Mouse (Mus musculus) gastrocnemius, adult 8-10 months (tissue): ENCODE measurements around the gene Zfp846. TPM values are rescaled to one million over a fixed set of nuclear protein-coding genes. Genes with fewer than 3 reads are reported as not detected.
"Not testable (repeated sequence)": the region's sequence is repeated elsewhere in the genome, so short reads cannot be mapped to it uniquely, and the experiment has no call there.

Experiments used
- DNase-seq, 2 experiments: peaks; one replicate each; pipeline ENCODE4 v3.0.0; 2022; ENCODE audit warnings: low spot score in 2 of 2
- total RNA-seq, 4 experiments: library from RNA; stranded (reverse); gene quantifications; 2 replicates each; pipeline ENCODE4 v1.2.4; 2022

Zfp846 gene
- total RNA-seq, result 1 to 10 TPM; 2.0 to 4.2 (median 2.5) TPM

DNA sequence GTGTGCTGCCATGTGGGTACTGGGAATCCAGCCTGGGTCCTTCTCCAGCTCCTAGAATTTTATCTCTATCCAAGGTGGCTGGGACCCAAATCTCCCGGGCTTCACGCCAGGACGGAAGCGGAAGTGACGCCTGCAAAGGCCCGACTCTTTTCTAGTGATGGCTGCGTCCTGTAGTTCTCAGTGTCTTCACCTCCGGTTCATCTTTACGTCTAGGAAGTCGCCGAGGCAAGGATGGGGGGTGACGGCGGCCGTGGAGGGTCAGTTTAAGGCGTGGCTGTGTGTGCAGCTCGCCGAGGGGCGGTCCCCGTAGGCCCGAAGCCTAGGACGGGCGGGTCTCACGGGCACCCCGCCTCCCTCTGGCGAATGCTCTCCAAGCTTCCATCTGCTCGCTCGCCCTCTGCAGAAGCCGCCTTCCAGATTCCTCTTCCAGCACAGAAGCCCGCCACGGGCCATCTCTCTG, at the start of gene Zfp846:
Gene Zfp846, plus strand, starts transcription at position 117 of the 460 bp plus-strand sequence.
- peak; percentile 97 to 98 for DNase-seq

DNA sequence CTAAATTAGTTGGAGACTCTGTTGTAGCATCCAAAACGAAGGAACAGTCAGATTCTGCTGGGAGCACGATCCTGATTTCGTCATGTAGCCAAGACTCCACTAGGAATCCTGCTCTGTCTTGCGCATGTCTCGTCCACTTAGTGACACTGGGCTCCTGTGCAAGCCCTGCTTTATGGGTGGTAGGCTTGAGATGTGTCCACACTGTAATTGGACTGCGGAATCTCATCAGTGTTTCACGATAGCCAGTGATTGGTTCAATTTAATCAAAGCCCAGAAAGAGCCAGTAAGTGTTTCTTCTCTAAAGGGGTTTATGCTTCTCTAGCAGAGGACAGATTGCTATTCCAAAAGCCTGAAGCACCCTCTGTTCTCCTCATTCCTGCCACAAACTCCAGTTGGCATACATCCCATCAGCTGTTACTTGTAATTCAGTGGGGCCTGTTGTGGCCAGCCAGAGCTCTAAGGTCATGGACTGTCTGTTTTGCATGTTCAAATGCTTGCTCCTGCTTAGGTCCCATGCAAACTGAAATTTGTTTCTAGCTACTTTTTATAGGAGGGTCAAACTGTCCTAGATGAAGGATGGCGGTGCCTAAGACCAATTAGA, 46.7 kb upstream of the Zfp846 start:
- DNase-seq, result no peak

DNA sequence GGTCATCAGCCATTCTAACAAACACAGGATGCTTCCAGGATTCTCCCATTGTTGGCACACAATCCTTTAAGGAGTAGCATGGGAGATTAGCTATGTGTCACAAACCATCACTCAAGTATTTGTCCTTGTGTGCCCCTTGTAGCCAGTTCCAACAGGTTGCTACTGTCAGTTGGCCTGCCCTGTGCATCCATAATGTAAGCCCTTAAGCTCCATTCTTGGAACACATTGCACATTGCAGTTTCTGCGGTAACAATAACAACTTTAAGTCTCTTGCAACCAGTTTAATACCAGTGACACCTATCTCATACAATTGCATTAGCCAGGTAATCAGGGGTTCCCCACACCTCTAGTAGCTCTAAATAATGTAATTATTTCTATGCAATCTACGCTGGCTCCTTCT, 44.5 kb upstream of the Zfp846 start:
- no peak for DNase-seq

DNA sequence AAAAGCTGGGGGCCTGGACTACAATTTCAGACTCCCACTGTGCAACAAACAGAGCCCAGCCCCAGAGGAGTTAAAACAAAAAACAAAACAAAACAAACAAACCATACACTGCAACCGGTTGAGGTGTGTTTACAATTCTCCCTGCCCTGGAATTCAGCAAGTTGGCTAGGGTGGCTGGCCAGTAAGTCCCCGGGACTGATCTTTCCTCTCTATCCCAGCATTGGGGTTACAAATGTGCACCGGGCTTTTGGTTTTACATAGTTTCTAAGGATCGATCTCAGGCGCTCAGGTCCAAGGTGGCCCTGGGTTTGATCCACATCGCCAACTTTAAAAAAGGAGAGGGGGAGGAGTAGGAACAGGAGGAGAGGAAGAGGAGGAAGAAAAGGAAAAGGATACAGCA, 37.6 kb upstream of the Zfp846 start:
- no peak for DNase-seq

DNA sequence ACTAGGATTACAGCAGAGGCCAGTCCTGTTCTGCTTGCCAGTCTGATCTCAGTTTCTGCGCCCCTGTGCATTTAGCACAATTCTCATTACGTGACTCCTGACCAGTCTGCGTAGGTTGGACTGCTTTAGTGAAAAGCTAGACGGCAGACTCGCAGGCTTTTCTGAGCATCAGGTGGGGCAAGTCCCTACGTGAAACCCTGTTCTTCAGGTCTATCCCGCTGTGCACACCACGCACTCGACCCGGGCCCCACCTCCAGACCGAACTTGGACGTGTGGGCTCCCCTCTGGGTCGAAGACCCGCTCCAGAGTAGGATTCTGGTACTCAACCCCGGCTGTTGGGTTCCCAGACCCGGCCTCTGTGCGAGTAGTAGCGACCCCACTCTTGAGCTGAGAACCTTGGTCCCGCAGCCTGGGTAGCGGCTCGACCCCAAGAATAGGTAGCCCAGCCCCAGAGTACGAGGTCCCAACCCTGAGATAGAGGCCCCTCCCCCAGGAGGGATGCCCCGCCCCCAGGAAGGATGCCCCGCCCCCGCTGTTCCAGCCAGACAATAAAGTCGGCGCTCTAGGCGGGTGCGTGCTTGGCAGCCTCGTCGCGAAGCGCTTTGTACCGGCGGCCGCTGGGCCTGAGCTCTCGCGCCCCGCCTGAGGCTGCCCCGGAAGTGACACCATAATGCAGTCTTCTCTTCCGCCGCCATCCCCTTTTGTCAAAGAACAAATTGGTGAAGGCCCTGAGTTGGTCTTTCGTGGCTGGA, 36.8 kb upstream of the Zfp846 start:
- peak; percentile 62 to 77 for DNase-seq

- DNase-seq, result no peak
These were observed 35.9 kb upstream of the Zfp846 start for GRCm38 (mm10) chr9:20545151-20545550.

GRCm38 (mm10) chr9:20551781-20552275, 29.3 kb upstream of the Zfp846 start:
- DNase-seq, result no peak

DNA sequence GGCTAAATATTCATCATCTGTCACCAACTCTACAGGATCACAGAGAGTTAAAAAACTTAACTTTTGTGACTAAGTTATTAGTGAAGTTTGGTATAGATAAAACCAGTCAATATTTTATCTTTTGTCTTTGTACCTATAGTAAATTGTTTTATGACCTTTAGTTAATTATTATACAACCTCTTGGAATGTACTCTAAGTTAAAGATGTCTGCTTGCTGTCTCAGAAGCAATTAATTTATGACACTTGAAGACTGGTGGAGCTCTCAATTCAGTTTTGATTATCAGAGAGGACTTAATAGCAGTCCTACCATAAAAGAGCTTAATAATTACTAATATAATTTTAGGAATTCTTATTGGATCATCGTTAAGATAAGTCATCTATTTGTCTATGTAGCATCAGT, 28.4 kb upstream of the Zfp846 start:
- no peak for DNase-seq

DNA sequence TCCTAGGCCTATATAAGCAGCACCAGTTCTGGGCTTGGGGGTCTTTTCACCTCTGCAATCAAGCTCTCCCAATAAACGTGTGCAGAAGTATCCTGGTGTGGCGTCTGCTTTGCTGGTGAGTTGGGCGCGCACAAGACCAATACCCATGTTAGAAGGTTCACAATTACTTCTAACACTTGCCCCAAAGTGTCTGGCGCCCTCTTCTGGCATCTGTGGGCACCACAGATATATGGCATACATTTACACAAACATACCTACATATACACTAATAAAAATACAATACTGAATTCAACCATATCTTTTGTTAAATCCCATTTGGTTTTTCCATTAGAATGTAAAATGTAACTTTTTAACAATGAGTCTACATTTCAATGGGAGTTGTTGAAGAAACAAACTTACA, 18.9 kb upstream of the Zfp846 start:
- DNase-seq, result no peak

- not testable (repeated sequence) for DNase-seq
These were observed 15.6 kb upstream of the Zfp846 start for GRCm38 (mm10) chr9:20565326-20566030.

DNA sequence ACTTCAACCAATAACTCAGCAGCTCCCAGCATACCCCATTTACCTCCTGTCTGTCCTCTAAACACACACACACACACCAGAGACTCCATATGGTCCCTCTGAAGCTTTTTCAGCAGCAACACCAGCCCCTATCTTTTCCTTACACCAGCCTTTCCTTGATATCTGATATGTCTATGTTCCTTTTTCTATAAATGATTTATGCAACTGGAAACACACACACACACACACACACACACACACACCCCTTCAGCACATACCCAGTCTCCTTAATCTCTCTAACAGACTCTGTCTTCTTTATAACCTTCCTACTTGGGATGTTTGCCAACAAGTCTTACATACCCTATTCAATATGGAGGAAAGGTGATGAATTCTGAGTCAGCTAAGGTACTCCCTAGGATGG, 10.0 kb upstream of the Zfp846 start:
- DNase-seq, result no peak

DNA sequence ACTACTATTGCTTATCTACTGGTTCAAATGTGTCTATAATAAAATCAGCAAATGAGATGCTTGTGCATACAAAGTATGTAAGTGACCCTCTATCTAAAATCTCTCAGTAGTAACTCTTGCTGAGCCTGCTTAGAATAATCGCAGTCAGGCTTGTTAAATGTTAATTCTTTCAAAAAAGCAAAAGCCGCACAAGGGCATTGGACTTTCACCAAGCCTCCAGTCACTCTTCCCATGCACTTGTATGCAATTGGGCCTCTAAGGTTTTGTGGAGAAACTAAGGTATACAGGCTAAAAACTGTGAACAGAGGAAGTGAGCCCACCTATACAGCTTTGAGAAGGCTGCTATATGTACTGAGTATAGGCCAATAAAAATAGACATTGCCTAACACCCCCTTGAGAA, 4.5 kb upstream of the Zfp846 start:
- no peak for DNase-seq

- DNase-seq, result no peak
These were observed 20.2 kb downstream of the Zfp846 start for GRCm38 (mm10) chr9:20601270-20601669.

GRCm38 (mm10) chr9:20606269-20606668, 25.2 kb downstream of the Zfp846 start:
- DNase-seq, result no peak

GRCm38 (mm10) chr9:20607100-20607974, 26.2 kb downstream of the Zfp846 start:
- peak; percentile 66 to 70 for DNase-seq

DNA sequence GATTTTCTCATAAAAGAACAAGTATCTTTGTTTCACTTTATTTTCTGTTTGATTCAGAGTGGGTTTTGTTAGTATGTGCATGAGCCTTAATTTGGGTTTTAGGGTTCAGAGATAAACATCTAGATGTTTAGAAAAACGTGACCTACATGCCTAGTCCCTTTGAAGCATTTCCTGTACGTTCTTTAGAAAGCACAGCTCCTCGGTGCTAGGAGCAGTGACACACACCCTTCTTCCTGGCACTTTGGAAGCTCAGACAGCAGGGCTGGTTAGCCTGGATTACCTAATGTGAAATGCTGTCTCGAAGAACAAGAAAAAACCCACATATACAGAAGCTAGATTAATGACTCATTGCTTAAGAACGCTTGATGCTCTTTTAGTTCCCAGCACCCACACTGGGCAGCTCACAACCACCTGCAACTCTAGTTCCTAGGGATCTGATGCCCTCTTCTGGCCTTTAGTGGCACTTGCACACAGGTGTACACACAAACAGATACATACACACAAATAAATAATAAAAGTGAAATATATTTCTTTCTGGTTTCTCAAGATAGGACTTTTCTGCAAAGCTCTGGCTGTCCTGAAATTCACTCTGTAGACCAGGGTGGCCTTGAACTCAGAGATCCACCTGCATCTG, 28.9 kb downstream of the Zfp846 start:
- no peak for DNase-seq

DNA sequence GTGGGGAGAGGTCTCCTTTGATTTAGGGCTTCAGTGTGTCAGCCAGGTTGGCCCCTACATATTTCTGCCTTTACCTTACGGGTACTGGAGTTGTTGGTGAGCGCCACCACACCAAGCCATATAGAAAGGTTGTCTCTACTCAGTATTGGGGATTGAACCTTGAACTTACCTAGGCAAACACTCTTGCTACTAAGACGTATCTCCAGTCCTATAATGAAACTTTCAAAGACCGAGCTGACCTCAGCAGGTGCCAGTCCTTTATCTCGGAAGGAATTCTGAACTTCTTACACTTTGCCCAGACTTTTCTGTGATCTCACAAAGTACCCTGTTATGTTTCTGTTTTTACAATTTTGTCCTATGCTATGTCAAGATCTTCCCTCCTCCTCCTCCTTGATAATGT, 30.9 kb downstream of the Zfp846 start:
- DNase-seq, result no peak

- DNase-seq, result no peak
These were observed 35.6 kb downstream of the Zfp846 start for GRCm38 (mm10) chr9:20616685-20617084.

DNA sequence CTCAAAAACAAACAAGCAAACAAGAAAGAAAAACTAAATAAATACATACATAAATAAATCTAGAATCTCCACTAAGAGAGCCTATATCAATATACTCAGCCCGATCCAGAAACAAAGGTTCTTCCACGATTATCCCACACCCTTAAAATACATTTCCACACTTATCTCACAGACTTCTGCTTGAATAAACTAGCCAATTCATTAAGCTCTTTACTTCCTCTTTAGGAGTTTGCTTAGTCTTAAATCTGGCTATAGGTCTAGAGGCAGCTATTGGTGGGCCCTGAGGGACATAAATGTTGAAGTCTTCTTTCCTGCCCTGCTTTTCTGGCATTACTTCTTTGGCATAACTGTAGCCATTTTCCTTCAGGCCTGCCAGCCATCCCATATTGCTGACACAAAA, 50.2 kb downstream of the Zfp846 start:
- DNase-seq, result no peak

DNA sequence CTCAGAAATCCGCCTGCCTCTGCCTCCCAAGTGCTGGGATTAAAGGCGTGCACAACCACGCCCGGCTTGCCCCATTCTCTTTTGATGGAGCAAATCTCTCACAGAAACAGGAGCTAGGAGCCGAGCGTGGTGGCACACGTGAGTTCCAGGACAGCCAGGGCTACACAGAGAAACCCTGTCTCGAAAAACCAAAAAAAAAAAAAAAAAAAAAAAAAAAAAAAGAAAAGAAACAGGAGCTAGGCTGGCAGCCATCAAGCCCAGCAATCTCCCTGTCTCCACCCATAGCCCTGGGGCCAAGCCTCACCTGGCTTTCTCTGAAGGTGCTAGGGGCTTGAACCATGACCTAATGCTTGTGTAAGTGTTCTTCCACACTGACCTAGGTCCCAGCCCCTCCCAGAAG, 54.6 kb downstream of the Zfp846 start:
- DNase-seq, result not testable (repeated sequence)

GRCm38 (mm10) chr9:20636256-20636655, 55.2 kb downstream of the Zfp846 start:
- no peak for DNase-seq
